Mouse (Mus musculus) kidney, adult 2 months (tissue): ENCODE results near the gene Zfyve26.

Experiments
- CTCF ChIP-seq: fragments of 200-500 bp; conservative IDR thresholded peaks from 2 replicates; pipeline ENCODE4 v1.5.1; 2011; ENCODE audit warnings: low read depth, mild to moderate bottlenecking, control low read depth, low read length, moderate library complexity, mixed read lengths; ENCODE audit not compliant: insufficient read depth, insufficient read length
- POLR2A ChIP-seq: fragments of 200-500 bp; IDR thresholded peaks from one replicate; pipeline ENCODE4 v1.6.1; 2011; ENCODE audit warnings: low read depth, low read length, control low read depth

DNA sequence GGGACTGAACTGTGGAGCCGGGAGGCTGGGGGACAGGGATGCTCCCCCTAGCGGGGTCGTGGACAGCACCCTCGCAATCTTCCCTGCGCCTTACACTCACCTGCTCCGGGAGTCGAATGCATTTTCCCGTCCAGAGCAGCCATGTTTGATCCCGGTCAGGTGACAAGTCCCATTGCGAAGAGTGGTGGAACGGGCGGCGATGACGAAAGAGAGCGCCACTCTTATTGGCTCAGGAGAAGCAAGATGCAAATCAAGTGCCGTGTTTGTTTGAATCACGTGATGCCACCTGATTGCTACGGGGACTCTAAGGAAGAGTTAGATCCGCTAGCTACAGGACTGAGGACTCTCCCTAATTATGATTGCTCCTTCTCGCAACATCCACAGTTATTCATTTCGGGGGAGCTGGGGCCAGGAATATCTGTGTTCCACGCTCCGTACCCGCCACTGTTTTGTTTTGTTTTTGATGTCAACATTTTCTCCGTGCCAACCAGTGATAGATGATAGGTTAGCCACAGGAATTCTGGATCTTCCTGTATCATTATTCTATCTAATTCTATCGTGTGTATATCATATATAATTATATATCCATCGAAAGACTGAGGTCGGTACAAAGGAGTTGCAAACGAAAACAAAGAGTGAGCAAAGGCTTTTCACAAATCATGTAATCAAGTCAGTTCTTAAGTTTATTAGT, at the start of gene Zfyve26:
- TF ChIP-seq POLR2A (peak; percentile 62), CTCF (0 out of 2 replicates have a peak, but pooled peaks have one; percentile 1)
